Mouse (Mus musculus) thymus, postnatal 0 days (tissue): Measurements from ENCODE around the gene Rpl36-ps4. TPM values are rescaled to one million over a fixed set of nuclear protein-coding genes. Genes with fewer than 3 reads are reported as not detected.

Experiments used
- DNase-seq: peaks from one replicate; pipeline ENCODE4 v3.0.0-alpha.2; 2015; ENCODE audit warnings: low spot score
- polyA plus RNA-seq: library from polyadenylated mRNA; unstranded; fragments of >200 nt; fragmentation: Nextera tagmentation; extraction: Ambion mirVana; gene quantifications from 2 replicates; pipeline ENCODE4 v1.2.1, GENCODE M21; 2015

Rpl36-ps4 gene
- not detected in 2 replicates for polyA plus RNA-seq

- DNase-seq = no peak
These were observed at the start of gene Rpl36-ps4 for GRCm38 (mm10) chr17:87920677-87921076. Gene Rpl36-ps4 (plus strand): TSS chr17:87920977.

GRCm38 (mm10) chr17:87871461-87872126 lies 49.2 kb upstream of the Rpl36-ps4 start:
- no peak for DNase-seq

GRCm38 (mm10) chr17:87872286-87872685 lies 48.5 kb upstream of the Rpl36-ps4 start:
- DNase-seq = no peak

- no peak for DNase-seq
These were observed 47.3 kb upstream of the Rpl36-ps4 start for GRCm38 (mm10) chr17:87873456-87873855.

- DNase-seq = no peak
These were observed 46.8 kb upstream of the Rpl36-ps4 start for GRCm38 (mm10) chr17:87873943-87874342.

GRCm38 (mm10) chr17:87875346-87875920 lies 45.3 kb upstream of the Rpl36-ps4 start:
- no peak for DNase-seq

- DNase-seq = no peak
These were observed 44.3 kb upstream of the Rpl36-ps4 start for GRCm38 (mm10) chr17:87876295-87877000.

GRCm38 (mm10) chr17:87877207-87878073 lies 43.3 kb upstream of the Rpl36-ps4 start:
- peak; percentile 49 for DNase-seq

- DNase-seq = no peak
These were observed 42.0 kb upstream of the Rpl36-ps4 start for GRCm38 (mm10) chr17:87878556-87879483.

- DNase-seq = no peak
These were observed 41.1 kb upstream of the Rpl36-ps4 start for GRCm38 (mm10) chr17:87879484-87880225.

- peak; percentile 38 for DNase-seq
These were observed 38.2 kb upstream of the Rpl36-ps4 start for GRCm38 (mm10) chr17:87882594-87882993.

- DNase-seq = no peak
These were observed 23.6 kb upstream of the Rpl36-ps4 start for GRCm38 (mm10) chr17:87897175-87897574.

- no peak for DNase-seq
These were observed 20.1 kb upstream of the Rpl36-ps4 start for GRCm38 (mm10) chr17:87900677-87901076.

GRCm38 (mm10) chr17:87901163-87901562 lies 19.6 kb upstream of the Rpl36-ps4 start:
- DNase-seq = no peak

- DNase-seq = no peak
These were observed 17.6 kb upstream of the Rpl36-ps4 start for GRCm38 (mm10) chr17:87903213-87903612.

- no peak for DNase-seq
These were observed 17.1 kb upstream of the Rpl36-ps4 start for GRCm38 (mm10) chr17:87903725-87904124.

GRCm38 (mm10) chr17:87915386-87915785 lies 5.4 kb upstream of the Rpl36-ps4 start:
- DNase-seq = no peak

- DNase-seq = no peak
These were observed 2.7 kb upstream of the Rpl36-ps4 start for GRCm38 (mm10) chr17:87918121-87918520.

- no peak for DNase-seq
These were observed 13.5 kb downstream of the Rpl36-ps4 start for GRCm38 (mm10) chr17:87934326-87934725.

- DNase-seq = no peak
These were observed 14.0 kb downstream of the Rpl36-ps4 start for GRCm38 (mm10) chr17:87934736-87935135.
